Mouse (Mus musculus) duodenum, adult 2 months (tissue): ENCODE measurements around the gene Ubxn10. TPM values are rescaled to one million over a fixed set of nuclear protein-coding genes. Genes with fewer than 3 reads are reported as not detected.

ENCODE experiments used
- polyA plus RNA-seq: library from polyadenylated mRNA; depleted of rRNA; stranded (reverse); fragments of >200 nt; gene quantifications from 2 replicates; pipeline ENCODE4 v1.2.3, GENCODE M21; 2012; ENCODE audit warnings: low replicate concordance; rRNA removed

Ubxn10 gene
- polyA plus RNA-seq, result 0.64 and 2.2 TPM in 2 replicates

DNA sequence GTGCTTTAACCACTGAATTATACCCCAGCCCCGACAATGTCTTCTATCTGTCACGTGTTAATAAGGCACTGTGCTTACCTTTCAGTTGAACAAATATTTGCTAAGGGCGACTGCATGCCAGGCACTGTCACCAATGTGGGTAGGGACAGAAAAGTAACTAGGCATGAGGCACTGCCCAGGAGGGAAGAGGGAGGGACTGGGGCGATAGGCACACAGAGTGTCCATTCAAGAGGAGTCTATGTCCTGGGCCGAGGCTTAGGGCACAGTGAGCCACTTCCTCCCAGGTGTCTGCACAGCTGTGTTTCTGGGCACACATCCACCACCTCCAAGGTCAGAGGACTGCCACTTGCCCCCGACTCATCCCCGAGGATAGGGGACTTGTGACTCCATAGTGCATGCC, at the start of gene Ubxn10:
Gene Ubxn10, minus strand, starts transcription at position 137 of the 400 bp plus-strand sequence.

GRCm38 (mm10) chr4:138775435-138775834, 38.5 kb upstream of the Ubxn10 start, which contains the start of gene Pla2g2d:
Gene Pla2g2d, plus strand, starts transcription at chr4:138775735.

GRCm38 (mm10) chr4:138757416-138757815, 20.4 kb upstream of the Ubxn10 start, which contains the start of gene Pla2g2f:
Gene Pla2g2f, minus strand, starts transcription at chr4:138757626.

DNA sequence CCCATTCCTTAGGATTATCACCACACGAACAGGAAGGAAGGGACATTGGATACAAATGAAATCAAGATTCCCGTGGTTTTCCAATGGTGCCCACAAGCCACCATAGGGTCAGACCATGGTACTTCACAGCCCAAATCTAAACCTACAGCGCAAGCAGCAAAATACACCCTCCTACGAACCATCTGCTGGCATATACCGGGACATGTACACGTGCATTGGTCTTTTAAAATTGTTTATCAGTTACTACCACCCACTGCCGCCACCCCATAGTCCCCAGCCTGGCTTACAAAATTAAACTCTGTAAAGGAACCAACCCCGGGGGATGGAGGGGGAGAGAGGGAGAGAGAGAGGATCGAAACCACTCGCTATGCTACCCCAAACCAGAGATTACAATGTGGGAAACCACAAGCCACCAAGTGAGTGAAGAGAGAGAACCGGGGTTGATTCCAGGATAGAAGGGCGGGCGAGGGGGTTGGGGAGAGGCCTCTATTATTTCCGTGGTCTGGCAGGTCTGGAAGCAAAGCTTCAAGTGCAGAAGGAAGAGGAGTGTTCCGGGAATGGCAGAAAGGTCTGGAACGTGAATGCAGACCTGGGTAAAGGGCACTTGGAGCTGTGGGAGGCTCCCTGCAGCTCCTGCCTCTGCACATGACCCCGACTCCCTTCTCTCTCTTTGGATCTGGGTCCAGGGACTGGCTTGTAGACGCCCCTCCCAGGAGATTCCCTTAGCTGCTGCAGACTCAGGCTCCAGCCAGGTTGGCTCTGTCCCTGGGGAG, 12.4 kb downstream of the Ubxn10 start, which contains the start of gene Pla2g2c:
Gene Pla2g2c, plus strand, starts transcription at position 439 of the 773 bp plus-strand sequence.

Other genes with a start within 250 kb of the Ubxn10 start
- gene Vwa5b1, start 101.3 kb downstream of the Ubxn10 start, polyA plus RNA-seq, result 0.06 TPM in 1 of 2 replicates, not detected in the other
- gene Pla2g2c, start 12.4 kb downstream of the Ubxn10 start, polyA plus RNA-seq, result 0.08 and 0.61 TPM in 2 replicates
- 7.4 and 9.9 TPM in 2 replicates for gene Pla2g2f, start 20.5 kb upstream of the Ubxn10 start, polyA plus RNA-seq
- 1.3 and 5.0 TPM in 2 replicates for gene Pla2g2d, start 38.6 kb upstream of the Ubxn10 start, polyA plus RNA-seq
- gene Pla2g5, start 126.3 kb upstream of the Ubxn10 start, polyA plus RNA-seq, result 4.6 and 9.2 TPM in 2 replicates
- not detected in 2 replicates for gene Gm13030, start 136.8 kb upstream of the Ubxn10 start, polyA plus RNA-seq
- 1.1 TPM in 2 replicates for gene Pla2g2e, start 140.8 kb upstream of the Ubxn10 start, polyA plus RNA-seq
- gene Otud3, start 176.8 kb upstream of the Ubxn10 start, polyA plus RNA-seq, result 4.5 and 7.6 TPM in 2 replicates
- 398 and 463 TPM in 2 replicates for gene Rnf186, start 229.9 kb upstream of the Ubxn10 start, polyA plus RNA-seq
- gene Tmco4, start 235.7 kb upstream of the Ubxn10 start, polyA plus RNA-seq, result 36.4 and 36.5 TPM in 2 replicates